Mouse (Mus musculus) E14TG2a.4 (cell line): ENCODE measurements around the gene Slx1b.
A peak's percentile ranks its signal among the peaks of the same experiment; 100 is the strongest.

Experiments used
- CTCF ChIP-seq: conservative IDR thresholded peaks from 2 replicates; pipeline ENCODE4 v1.5.1; 2014; ENCODE audit warnings: low read length
- NANOG ChIP-seq: IDR thresholded peaks from 2 replicates; pipeline ENCODE4 v1.6.1; 2014; ENCODE audit warnings: borderline replicate concordance, low read length, mixed read lengths

GRCm38 (mm10) chr7:126701070-126701469 lies 5.5 kb upstream of the Slx1b start:
- TF ChIP-seq CTCF = peak; percentile 75
- TF ChIP-seq NANOG = no peak
